Mouse (Mus musculus): ENCODE measurements around the gene Rpl9-ps1. TPM values are rescaled to one million over a fixed set of nuclear protein-coding genes. Genes with fewer than 3 reads are reported as not detected.

Gene Rpl9-ps1
- total and polyA plus RNA-seq, 3 experiments: 0.26 TPM; not detected in 2

DNA sequence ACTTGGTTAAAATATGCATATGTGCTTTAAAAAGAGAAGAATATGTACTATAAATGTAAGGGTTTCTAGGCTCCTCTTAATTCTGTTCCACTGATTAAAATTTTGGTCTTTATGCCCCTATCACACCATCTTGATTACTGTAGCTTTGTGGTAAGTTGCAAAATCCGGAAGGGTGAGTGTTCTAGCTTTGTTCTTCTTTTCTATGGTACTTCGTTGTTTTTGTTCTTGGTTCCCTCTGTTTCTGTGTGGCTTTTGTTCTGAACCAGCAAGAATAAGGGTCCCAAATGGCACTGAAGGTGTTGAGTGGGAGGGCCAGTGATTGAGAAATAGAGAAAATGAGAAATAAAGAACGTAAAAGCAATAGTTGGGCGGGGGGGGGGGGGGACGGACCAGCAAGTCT lies 27.2 kb downstream of the Rpl9-ps1 start:
- H3K27ac ChIP-seq (ENCODE audit: control insufficient read depth, low read depth, low read length): no peak overlapping the region
- peaks cover 19 to 41% of the 10 kb centered on the region in 2 experiments for H3K27me3 ChIP-seq (ENCODE audit: control insufficient read depth in 1 of 2, insufficient read depth in 2 of 2, low read length in 2 of 2)
- DNase-seq (ENCODE audit: low read depth, low spot score): no peak
- no peaks in the 10 kb centered on the region for H3K79me2 ChIP-seq (ENCODE audit: control insufficient read depth, insufficient read depth, low read length, poor library complexity)
- no peak for TF ChIP-seq KAT2A (conservative IDR thresholded peaks at IDR 0.05; ENCODE audit: low read depth, low read length)
- TF ChIP-seq POLR2AphosphoS2 (IDR thresholded peaks at IDR 0.05; ENCODE audit: low read length): no peak
- no peak for TF ChIP-seq TAL1 (IDR thresholded peaks at IDR 0.05; ENCODE audit: low read length)
- TF ChIP-seq ETS1 (IDR thresholded peaks at IDR 0.05; ENCODE audit: low read depth, low read length): no peak
- no peak for TF ChIP-seq ZC3H11A (IDR thresholded peaks at IDR 0.05; ENCODE audit: low read depth, low read length)
- no peaks in the 10 kb centered on the region for H3K36me3 ChIP-seq (ENCODE audit: control insufficient read depth in 1 of 2, insufficient read depth in 2 of 2, low read length in 2 of 2)
- H3K9ac ChIP-seq (ENCODE audit: control insufficient read depth, low read depth, low read length, poor library complexity, severe bottlenecking): no peak overlapping the region
- no peak overlapping the region for H3K4me3 ChIP-seq (ENCODE audit: control insufficient read depth in 1 of 2, insufficient read depth in 1 of 2, low read depth in 2 of 2, low read length in 2 of 2)
- no peaks in the 10 kb centered on the region for H3K4me1 ChIP-seq (ENCODE audit: control insufficient read depth in 1 of 2, insufficient read depth in 2 of 2, low read length in 2 of 2)
- H3K9me3 ChIP-seq (replicated peaks; ENCODE audit: insufficient read depth, low read length): no peaks in the 10 kb centered on the region

DNA sequence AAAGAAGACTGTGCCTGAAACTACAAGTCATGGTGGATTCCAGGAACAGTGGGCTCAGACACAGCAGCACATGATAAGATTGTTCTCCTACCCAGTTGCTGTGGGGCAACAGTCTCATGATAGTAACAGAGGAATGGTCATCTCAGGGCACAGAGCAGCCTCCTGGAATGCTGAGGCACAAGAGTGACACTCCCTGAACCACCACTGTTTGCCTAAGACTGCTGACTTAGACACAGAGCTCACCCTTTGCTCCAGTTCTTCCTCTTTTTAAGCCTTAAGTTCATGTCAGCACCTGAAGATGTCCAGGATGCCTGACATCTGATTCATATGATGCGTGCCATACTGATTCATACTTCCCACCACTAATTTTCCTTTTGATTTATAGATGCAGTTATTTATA lies 28.8 kb downstream of the Rpl9-ps1 start:
- no peaks in the 10 kb centered on the region for H3K9me3 ChIP-seq (replicated peaks; ENCODE audit: insufficient read depth, low read length)
- TF ChIP-seq NRF1 (IDR thresholded peaks at IDR 0.05; ENCODE audit: insufficient read depth, low read depth, low read length, poor library complexity, severe bottlenecking): no peak
- DNase-seq (ENCODE audit: low read depth, low spot score): peak; percentile 15
- H3K36me3 ChIP-seq (ENCODE audit: control insufficient read depth in 1 of 2, insufficient read depth in 2 of 2, low read length in 2 of 2): no peaks in the 10 kb centered on the region
- H3K9ac ChIP-seq (ENCODE audit: control insufficient read depth, low read depth, low read length, poor library complexity, severe bottlenecking): no peak overlapping the region
- H3K4me1 ChIP-seq (ENCODE audit: control insufficient read depth in 1 of 2, insufficient read depth in 2 of 2, low read length in 2 of 2): no peaks in the 10 kb centered on the region
- peaks cover 10 to 28% of the 10 kb centered on the region in 2 experiments for H3K27me3 ChIP-seq (ENCODE audit: control insufficient read depth in 1 of 2, insufficient read depth in 2 of 2, low read length in 2 of 2)
- H3K27ac ChIP-seq (ENCODE audit: control insufficient read depth, low read depth, low read length): no peak overlapping the region
- H3K4me3 ChIP-seq (ENCODE audit: control insufficient read depth in 1 of 2, insufficient read depth in 1 of 2, low read depth in 2 of 2, low read length in 2 of 2): no peak overlapping the region
- H3K79me2 ChIP-seq (ENCODE audit: control insufficient read depth, insufficient read depth, low read length, poor library complexity): no peaks in the 10 kb centered on the region

DNA sequence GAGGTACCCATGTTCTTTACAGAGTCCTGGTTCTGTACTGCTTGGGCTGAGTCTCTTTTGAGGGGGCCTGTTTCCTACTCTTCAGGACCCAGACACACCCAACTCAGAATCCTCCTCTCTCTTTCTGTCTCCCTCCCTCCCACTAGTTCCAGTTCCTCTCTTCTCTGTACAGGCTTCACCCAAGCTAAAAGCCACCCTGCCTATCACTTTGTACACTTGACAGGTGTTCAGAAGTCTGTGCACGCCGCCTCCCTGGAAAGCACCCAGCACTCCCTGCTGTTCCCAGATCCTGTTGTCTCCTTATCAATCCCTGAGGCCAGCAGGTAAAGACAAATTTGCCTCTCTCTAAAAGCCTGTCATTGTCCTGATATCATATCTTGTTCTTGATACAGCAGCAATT lies 34.5 kb downstream of the Rpl9-ps1 start:
- no peaks in the 10 kb centered on the region for H3K4me1 ChIP-seq (ENCODE audit: control insufficient read depth in 1 of 2, insufficient read depth in 2 of 2, low read length in 2 of 2)
- H3K27ac ChIP-seq (ENCODE audit: control insufficient read depth, low read depth, low read length): no peak overlapping the region
- TF ChIP-seq CHD2 (IDR thresholded peaks at IDR 0.05; ENCODE audit: low read length): no peak
- TF ChIP-seq ZC3H11A (IDR thresholded peaks at IDR 0.05; ENCODE audit: low read depth, low read length): no peak
- TF ChIP-seq MAX (IDR thresholded peaks at IDR 0.05; ENCODE audit: low read length): no peak
- no peak for TF ChIP-seq ELF1 (IDR thresholded peaks at IDR 0.05; ENCODE audit: low read depth, low read length)
- no peak for TF ChIP-seq RCOR1 (IDR thresholded peaks at IDR 0.05; ENCODE audit: low read depth, low read length)
- TF ChIP-seq USF2 (IDR thresholded peaks at IDR 0.05; ENCODE audit: borderline replicate concordance in 1 of 2, insufficient read depth in 1 of 2, low read depth in 1 of 2, low read length in 2 of 2): no peak
- no peak for TF ChIP-seq GABPA (IDR thresholded peaks at IDR 0.05; ENCODE audit: low read depth, low read length)
- no peak for TF ChIP-seq MYB (IDR thresholded peaks at IDR 0.05; ENCODE audit: low read depth, low read length)
- no peak overlapping the region for H3K4me3 ChIP-seq (ENCODE audit: control insufficient read depth in 1 of 2, insufficient read depth in 1 of 2, low read depth in 2 of 2, low read length in 2 of 2)
- H3K79me2 ChIP-seq (ENCODE audit: control insufficient read depth, insufficient read depth, low read length, poor library complexity): no peaks in the 10 kb centered on the region
- H3K9me3 ChIP-seq (replicated peaks; ENCODE audit: insufficient read depth, low read length): no peaks in the 10 kb centered on the region
- H3K36me3 ChIP-seq (ENCODE audit: control insufficient read depth in 1 of 2, insufficient read depth in 2 of 2, low read length in 2 of 2): no peaks in the 10 kb centered on the region
- no peak for DNase-seq (ENCODE audit: low read depth, low spot score)
- H3K9ac ChIP-seq (ENCODE audit: control insufficient read depth, low read depth, low read length, poor library complexity, severe bottlenecking): no peak overlapping the region
- peaks cover 8 to 18% of the 10 kb centered on the region in 2 experiments for H3K27me3 ChIP-seq (ENCODE audit: control insufficient read depth in 1 of 2, insufficient read depth in 2 of 2, low read length in 2 of 2)

Data from MEL (cell line).